Mouse (Mus musculus): Measurements from ENCODE around the gene Parvg. TPM values are rescaled to one million over a fixed set of nuclear protein-coding genes. Genes with fewer than 3 reads are reported as not detected.

The Parvg gene
- polyA plus RNA-seq, 1 experiment from 2014 or later, result 0.44 TPM

DNA sequence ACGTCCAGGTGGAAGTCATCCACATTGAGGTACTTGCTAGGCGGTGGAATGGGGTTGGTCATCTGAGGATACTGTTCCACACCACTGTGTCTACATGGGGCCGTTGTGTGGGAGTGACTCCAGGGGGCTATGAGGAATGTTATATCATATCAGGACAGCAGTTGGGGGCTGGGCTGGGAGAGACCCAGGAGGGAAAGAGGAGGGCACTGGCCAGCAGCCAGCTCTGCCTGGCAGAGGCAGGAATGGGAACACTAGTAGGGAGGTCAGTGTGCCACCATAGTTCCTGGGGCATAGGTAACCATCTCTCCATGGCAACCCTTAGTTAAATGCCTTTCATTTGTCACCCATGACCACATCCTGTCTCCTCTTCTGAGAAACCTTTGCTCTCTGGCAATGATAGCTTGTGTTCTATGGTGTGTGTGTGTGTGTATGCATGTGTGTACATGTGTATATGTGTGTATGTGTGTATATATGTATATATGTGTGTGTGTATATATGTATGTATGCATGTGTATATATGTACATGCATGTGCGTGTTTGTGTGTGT, 7.3 kb downstream of the Parvg start:
- ATAC-seq (ENCODE audit: low FRiP score) (no peak), DNase-seq (ENCODE audit: low spot score) (no peak)
- Histone ChIP-seq H3K4me1 (replicated peaks; ENCODE audit: control insufficient read depth, insufficient read depth, low read length) (no peaks in the 10 kb centered on the region), H3K4me2 (replicated peaks) (no peak overlapping the region), H3K9ac (no peak overlapping the region), H3K9me3 (ENCODE audit: control insufficient read depth, low read length) (no peaks in the 10 kb centered on the region), H3K36me3 (replicated peaks; ENCODE audit: control insufficient read depth, insufficient read depth) (no peaks in the 10 kb centered on the region), H3K27ac (no peak overlapping the region), H3K4me3 (replicated peaks; ENCODE audit: low read length) (no peak overlapping the region), H3K27me3 (ENCODE audit: control insufficient read depth, insufficient read depth, low read length) (no peaks in the 10 kb centered on the region)
- WGBS, result 82% methylated on average over 4 of the region's 4 CpGs

DNA sequence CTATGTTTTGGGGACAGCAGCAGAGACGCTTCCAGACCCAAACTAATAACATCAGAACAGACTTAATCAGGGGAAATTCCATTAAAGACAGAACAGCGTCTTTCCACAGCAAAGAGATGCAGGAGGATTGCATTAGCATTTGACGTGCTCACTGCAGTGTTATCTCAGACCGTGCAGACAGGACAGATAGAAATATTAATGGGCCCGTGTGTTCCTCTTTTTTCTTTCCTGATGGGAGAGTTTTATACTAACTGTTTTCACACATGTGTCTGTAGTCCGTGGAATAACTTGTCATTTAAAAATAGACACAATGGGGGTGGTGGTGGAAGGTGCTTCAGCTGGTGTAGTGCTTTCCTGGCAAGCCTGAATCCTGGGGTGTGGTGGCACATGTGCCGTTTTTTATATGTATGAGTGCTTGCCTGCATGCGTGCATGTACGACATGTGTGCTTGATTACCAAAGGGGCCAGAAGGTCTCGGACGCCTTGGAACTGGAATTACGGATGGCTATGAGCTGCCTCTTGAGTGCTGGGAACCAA, 12.5 kb downstream of the Parvg start:
- Histone ChIP-seq H3K4me3 (replicated peaks; ENCODE audit: low read length) (no peak overlapping the region), H3K9me3 (ENCODE audit: control insufficient read depth, low read length) (no peaks in the 10 kb centered on the region), H3K4me2 (replicated peaks) (no peak overlapping the region), H3K4me1 (replicated peaks; ENCODE audit: control insufficient read depth, insufficient read depth, low read length) (no peaks in the 10 kb centered on the region), H3K27ac (0 out of 2 replicates have a peak overlapping the region, but pooled peaks have one; percentile 28), H3K36me3 (replicated peaks; ENCODE audit: control insufficient read depth, insufficient read depth) (no peaks in the 10 kb centered on the region), H3K27me3 (ENCODE audit: control insufficient read depth, insufficient read depth, low read length) (no peaks in the 10 kb centered on the region), H3K9ac (no peak overlapping the region)
- ATAC-seq (ENCODE audit: low FRiP score) (no peak), DNase-seq (ENCODE audit: low spot score) (no peak)
- WGBS, result 70% methylated on average over 12 of the region's 12 CpGs

DNA sequence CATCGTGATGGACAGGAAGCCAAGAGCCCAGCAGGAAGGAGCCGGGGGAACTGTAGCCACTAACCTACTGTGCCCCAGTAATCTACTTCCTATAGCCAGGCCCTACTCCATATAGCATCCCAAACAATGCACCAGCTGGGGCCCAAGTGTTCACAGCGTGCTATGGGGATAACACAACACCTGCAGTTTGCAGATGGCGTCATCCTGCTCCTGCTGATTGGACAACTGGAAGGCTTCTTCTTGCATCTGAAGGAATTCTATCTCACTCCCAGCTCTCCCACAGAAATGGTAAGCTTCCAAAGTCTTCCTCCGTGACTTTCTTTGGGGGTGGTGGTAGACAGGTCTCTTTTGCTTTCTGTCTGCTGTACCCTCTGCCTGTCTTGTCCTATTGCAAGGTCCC, 13.8 kb downstream of the Parvg start:
- H3K27ac ChIP-seq, result no peak overlapping the region
- H3K4me2 ChIP-seq (replicated peaks), result no peak overlapping the region
- no peak overlapping the region for H3K4me3 ChIP-seq (replicated peaks; ENCODE audit: low read length)
- H3K27me3 ChIP-seq (ENCODE audit: control insufficient read depth, insufficient read depth, low read length), result no peaks in the 10 kb centered on the region
- H3K36me3 ChIP-seq (replicated peaks; ENCODE audit: control insufficient read depth, insufficient read depth), result no peaks in the 10 kb centered on the region
- DNase-seq (ENCODE audit: low spot score) (no peak), ATAC-seq (ENCODE audit: low FRiP score) (no peak)
- H3K9me3 ChIP-seq (ENCODE audit: control insufficient read depth, low read length), result no peaks in the 10 kb centered on the region
- 58% methylated on average over 5 of the region's 5 CpGs for WGBS
- H3K4me1 ChIP-seq (replicated peaks; ENCODE audit: control insufficient read depth, insufficient read depth, low read length), result no peaks in the 10 kb centered on the region
- no peak overlapping the region for H3K9ac ChIP-seq

- ATAC-seq (ENCODE audit: low FRiP score) (no peak), DNase-seq (ENCODE audit: low spot score) (no peak)
- Histone ChIP-seq H3K27me3 (ENCODE audit: control insufficient read depth, insufficient read depth, low read length) (no peaks in the 10 kb centered on the region), H3K36me3 (replicated peaks; ENCODE audit: control insufficient read depth, insufficient read depth) (no peaks in the 10 kb centered on the region), H3K4me2 (replicated peaks) (no peak overlapping the region), H3K9ac (no peak overlapping the region), H3K9me3 (ENCODE audit: control insufficient read depth, low read length) (no peaks in the 10 kb centered on the region), H3K4me3 (replicated peaks; ENCODE audit: low read length) (no peak overlapping the region), H3K4me1 (replicated peaks; ENCODE audit: control insufficient read depth, insufficient read depth, low read length) (peaks cover 9% of the 10 kb centered on the region), H3K27ac (no peak overlapping the region)
- 61% methylated on average over 2 of the region's 2 CpGs for WGBS
Measured at GRCm38 (mm10) chr15:84340926-84341325, 17.1 kb downstream of the Parvg start.

DNA sequence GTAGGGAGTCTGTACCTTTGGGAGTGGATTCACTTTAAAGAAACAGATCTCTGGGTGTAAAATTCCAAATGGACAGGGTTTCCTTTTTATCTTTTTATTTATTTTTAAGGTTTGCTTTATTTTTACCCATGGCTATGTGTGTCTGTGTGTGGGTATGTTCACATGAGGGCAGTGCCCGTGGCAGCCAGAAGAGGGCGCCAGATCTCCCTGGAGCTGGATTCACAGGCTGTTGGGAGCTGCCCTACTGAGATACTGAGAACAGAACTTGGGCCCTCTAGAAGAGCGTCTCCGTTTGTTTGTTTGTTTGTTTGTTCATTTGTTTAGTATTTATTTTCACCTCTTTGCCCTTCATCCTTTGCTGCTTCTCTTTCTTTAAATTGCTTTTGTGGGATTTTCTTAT, 24.9 kb downstream of the Parvg start:
- H3K4me3 ChIP-seq (replicated peaks; ENCODE audit: low read length), result no peak overlapping the region
- WGBS, result 95% methylated on average over 4 of the region's 4 CpGs
- H3K4me1 ChIP-seq (replicated peaks; ENCODE audit: control insufficient read depth, insufficient read depth, low read length), result peaks cover 29% of the 10 kb centered on the region
- no peaks in the 10 kb centered on the region for H3K27me3 ChIP-seq (ENCODE audit: control insufficient read depth, insufficient read depth, low read length)
- peaks cover 3% of the 10 kb centered on the region; the same call in 1 of the 2 replicates for H3K9me3 ChIP-seq (ENCODE audit: control insufficient read depth, low read length)
- no peak overlapping the region for H3K4me2 ChIP-seq (replicated peaks)
- DNase-seq (ENCODE audit: low spot score) (no peak), ATAC-seq (ENCODE audit: low FRiP score) (no peak)
- no peak overlapping the region for H3K9ac ChIP-seq
- H3K36me3 ChIP-seq (replicated peaks; ENCODE audit: control insufficient read depth, insufficient read depth), result no peaks in the 10 kb centered on the region
- no peak overlapping the region for H3K27ac ChIP-seq

DNA sequence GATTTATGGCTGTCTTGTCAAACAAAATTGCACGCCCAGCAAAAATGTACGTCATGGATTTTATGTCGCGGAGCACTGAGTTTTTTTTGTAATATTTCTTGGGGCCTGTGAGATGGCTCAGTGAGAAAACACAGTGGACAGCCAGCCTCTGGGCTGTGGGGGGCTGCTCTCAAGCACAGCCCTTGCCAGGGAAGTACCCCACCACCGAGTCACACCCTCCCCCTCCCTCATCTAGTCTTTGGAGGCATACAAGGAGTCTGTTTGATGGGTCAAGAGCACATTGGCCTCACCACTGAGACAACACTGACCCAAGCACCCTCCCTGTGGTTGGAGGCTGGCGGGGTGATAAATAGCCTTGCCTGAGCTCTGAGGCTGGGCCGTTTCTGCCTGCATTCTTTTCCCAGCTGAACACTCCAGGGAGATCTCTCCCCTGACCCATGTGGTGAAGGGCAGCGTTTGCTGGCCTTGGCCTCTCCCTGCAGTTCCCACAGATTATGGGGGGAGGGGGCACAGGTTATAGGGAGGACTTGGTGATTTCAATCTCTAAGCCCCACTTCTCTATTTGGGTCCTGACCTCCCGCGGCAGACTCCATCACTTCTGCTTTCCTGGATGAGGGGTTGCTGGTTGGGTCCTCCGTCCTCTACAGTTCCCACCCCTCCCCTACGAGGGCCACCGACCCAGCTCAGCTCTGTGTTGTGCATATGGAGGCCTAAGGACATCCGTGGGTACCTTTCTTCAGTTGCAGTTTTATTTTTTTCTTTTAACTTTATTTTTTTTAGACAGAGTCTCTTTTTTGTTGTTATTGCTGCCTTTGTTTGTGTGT, 26.3 kb downstream of the Parvg start:
- H3K27ac ChIP-seq, result peak overlapping the region; percentile 20; the same call in 1 of the 2 replicates
- H3K4me1 ChIP-seq (replicated peaks; ENCODE audit: control insufficient read depth, insufficient read depth, low read length), result peaks cover 22% of the 10 kb centered on the region
- WGBS, result 38% methylated on average over 14 of the region's 14 CpGs
- no peak overlapping the region for H3K4me2 ChIP-seq (replicated peaks)
- no peak overlapping the region for H3K9ac ChIP-seq
- no peaks in the 10 kb centered on the region for H3K36me3 ChIP-seq (replicated peaks; ENCODE audit: control insufficient read depth, insufficient read depth)
- peaks cover 5% of the 10 kb centered on the region; the same call in 1 of the 2 replicates for H3K9me3 ChIP-seq (ENCODE audit: control insufficient read depth, low read length)
- no peak overlapping the region for H3K4me3 ChIP-seq (replicated peaks; ENCODE audit: low read length)
- ATAC-seq (ENCODE audit: low FRiP score), result no peak; the same call in 1 of the 2 replicates
- H3K27me3 ChIP-seq (ENCODE audit: control insufficient read depth, insufficient read depth, low read length), result no peaks in the 10 kb centered on the region
- DNase-seq (ENCODE audit: low spot score), result no peak

DNA sequence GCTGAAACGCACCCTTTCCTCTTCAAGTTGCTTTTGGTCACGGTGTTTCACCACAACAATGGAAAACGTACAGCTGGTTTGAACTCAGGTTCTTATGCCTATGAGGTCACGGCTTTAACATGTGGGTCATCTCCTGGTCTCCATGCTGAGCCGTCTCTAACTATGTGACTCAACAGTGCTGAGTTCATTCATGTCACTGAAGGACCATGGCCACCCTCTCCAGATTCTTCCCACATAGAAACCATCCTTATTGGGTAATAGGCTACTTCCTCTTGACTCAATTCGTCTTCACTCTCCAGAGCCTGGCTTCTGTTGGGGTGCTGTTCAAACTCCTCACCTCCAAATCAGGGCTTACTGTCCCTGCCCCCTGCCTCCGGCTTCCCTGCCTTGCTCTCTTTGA, 27.5 kb downstream of the Parvg start:
- H3K27me3 ChIP-seq (ENCODE audit: control insufficient read depth, insufficient read depth, low read length), result no peaks in the 10 kb centered on the region
- DNase-seq (ENCODE audit: low spot score) (no peak), ATAC-seq (ENCODE audit: low FRiP score) (no peak)
- no peak overlapping the region for H3K4me3 ChIP-seq (replicated peaks; ENCODE audit: low read length)
- peaks cover 5% of the 10 kb centered on the region; the same call in 1 of the 2 replicates for H3K9me3 ChIP-seq (ENCODE audit: control insufficient read depth, low read length)
- no peak overlapping the region for H3K4me2 ChIP-seq (replicated peaks)
- H3K4me1 ChIP-seq (replicated peaks; ENCODE audit: control insufficient read depth, insufficient read depth, low read length), result peaks cover 19% of the 10 kb centered on the region; the same call in 1 of the 2 replicates
- no peak overlapping the region for H3K27ac ChIP-seq
- no peak overlapping the region for H3K9ac ChIP-seq
- H3K36me3 ChIP-seq (replicated peaks; ENCODE audit: control insufficient read depth, insufficient read depth), result no peaks in the 10 kb centered on the region
- WGBS, result 76% methylated on average over 7 of the region's 7 CpGs

GRCm38 (mm10) chr15:84351915-84352844, 28.4 kb downstream of the Parvg start:
- no peak for ATAC-seq (ENCODE audit: low FRiP score)
- 57% methylated on average over 21 of the region's 21 CpGs for WGBS

More at GRCm38 (mm10) chr15:84351915-84352844, 28.4 kb downstream of the Parvg start:
- Histone ChIP-seq H3K27ac (peak overlapping the region; percentile 20; the same call in 1 of the 2 replicates), H3K9ac (no peak overlapping the region), H3K4me2 (replicated peaks) (no peak overlapping the region), H3K9me3 (ENCODE audit: control insufficient read depth, low read length) (peaks cover 5% of the 10 kb centered on the region; the same call in 1 of the 2 replicates), H3K4me3 (replicated peaks; ENCODE audit: low read length) (no peak overlapping the region), H3K36me3 (replicated peaks; ENCODE audit: control insufficient read depth, insufficient read depth) (no peaks in the 10 kb centered on the region), H3K27me3 (ENCODE audit: control insufficient read depth, insufficient read depth, low read length) (no peaks in the 10 kb centered on the region), H3K4me1 (replicated peaks; ENCODE audit: control insufficient read depth, insufficient read depth, low read length) (peaks cover 19% of the 10 kb centered on the region; the same call in 1 of the 2 replicates)
- no peak for DNase-seq (ENCODE audit: low spot score)

All from hindbrain, embryonic 14.5 days (tissue).